Mouse (Mus musculus) CH12.LX (cell line): Measurements from ENCODE around the gene Sec61g.
"Not testable (repeated sequence)": the region's sequence is repeated elsewhere in the genome, so short reads cannot be mapped to it uniquely, and the experiment has no call there.

ENCODE experiments used
- CHD1 ChIP-seq: IDR thresholded peaks from 2 replicates; pipeline ENCODE4 v1.6.1; 2012; ENCODE audit warnings: low read depth, low read length, improper control_type of control experiment, inconsistent platforms
- CTCF ChIP-seq, 2 experiments: IDR thresholded peaks in 1 of 2; conservative IDR thresholded peaks in 1 of 2; 2 replicates each; pipeline ENCODE4 v1.5.1; 2011 to 2012; ENCODE audit warnings: low read depth in 2 of 2, low read length in 2 of 2, improper control_type of control experiment in 1 of 2, inconsistent platforms in 1 of 2, mild to moderate bottlenecking in 1 of 2, moderate library complexity in 1 of 2
- EP300 ChIP-seq: IDR thresholded peaks from 2 replicates; pipeline ENCODE4 v1.6.1; 2011; ENCODE audit warnings: low read length, improper control_type of control experiment
- ETS1 ChIP-seq: conservative IDR thresholded peaks from 2 replicates; pipeline ENCODE4 v1.6.1; 2012; ENCODE audit warnings: low read depth, mild to moderate bottlenecking, inconsistent platforms, low read length, improper control_type of control experiment, moderate library complexity
- KAT2A ChIP-seq: IDR thresholded peaks from 2 replicates; pipeline ENCODE4 v1.6.1; 2012; ENCODE audit warnings: low read length, improper control_type of control experiment, inconsistent platforms; ENCODE audit not compliant: insufficient replicate concordance
- MAZ ChIP-seq: IDR thresholded peaks from 2 replicates; pipeline ENCODE4 v1.6.1; 2012; ENCODE audit warnings: low read depth, mild to moderate bottlenecking, inconsistent platforms, low read length, improper control_type of control experiment, moderate library complexity
- MEF2A ChIP-seq: IDR thresholded peaks from 2 replicates; pipeline ENCODE4 v1.6.1; 2014; ENCODE audit warnings: low read depth, mild to moderate bottlenecking, inconsistent platforms, low read length, improper control_type of control experiment, borderline replicate concordance
- NELFE ChIP-seq: IDR thresholded peaks from 2 replicates; pipeline ENCODE4 v1.6.1; 2011; ENCODE audit warnings: low read depth, low read length, improper control_type of control experiment
- POLR2A ChIP-seq: IDR thresholded peaks from 2 replicates; pipeline ENCODE4 v1.6.1; 2011; ENCODE audit warnings: low read depth, mild to moderate bottlenecking, improper control_type of control experiment, low read length
- TCF12 ChIP-seq: IDR thresholded peaks from 2 replicates; pipeline ENCODE4 v1.6.1; 2014; ENCODE audit warnings: low read depth, mild to moderate bottlenecking, inconsistent platforms, low read length, improper control_type of control experiment
- USF1 ChIP-seq: IDR thresholded peaks from 2 replicates; pipeline ENCODE4 v1.6.1; 2014; ENCODE audit warnings: low read depth, mild to moderate bottlenecking, inconsistent platforms, low read length, improper control_type of control experiment

DNA sequence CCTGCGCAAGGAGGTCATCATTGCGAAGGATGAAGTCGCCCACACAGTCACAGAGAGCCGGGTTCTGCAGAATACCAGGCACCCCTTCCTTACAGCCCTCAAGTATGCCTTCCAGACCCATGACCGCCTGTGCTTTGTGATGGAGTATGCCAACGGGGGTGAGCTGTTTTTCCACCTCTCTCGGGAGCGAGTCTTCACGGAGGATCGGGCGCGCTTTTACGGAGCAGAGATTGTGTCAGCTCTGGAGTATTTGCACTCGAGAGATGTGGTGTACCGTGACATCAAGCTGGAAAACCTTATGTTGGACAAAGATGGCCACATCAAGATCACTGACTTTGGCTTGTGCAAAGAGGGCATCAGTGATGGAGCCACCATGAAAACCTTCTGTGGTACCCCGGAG, 6.8 kb upstream of the Sec61g start:
- not testable (repeated sequence) for TF ChIP-seq MAZ; MEF2A; POLR2A; USF1; EP300; TCF12; CTCF (conservative IDR thresholded peaks at IDR 0.05 in 1 of 2, IDR thresholded peaks at IDR 0.05 in 1 of 2; ENCODE audit: low read depth in 2 of 2, low read length in 2 of 2); CHD1; NELFE; KAT2A; ETS1
